Mouse (Mus musculus): ENCODE measurements around the gene Tmem63a.

Tmem63a gene

GRCm38 (mm10) chr1:181011601-181012000 lies 69.5 kb downstream of the Tmem63a start:
- DNase-seq, result no peak

GRCm38 (mm10) chr1:181012416-181012815 lies 70.3 kb downstream of the Tmem63a start:
- DNase-seq, result no peak

- DNase-seq, result no peak
These were observed 71.3 kb downstream of the Tmem63a start for GRCm38 (mm10) chr1:181013446-181013845.

- peak; percentile 49 to 59 for DNase-seq
These were observed 72.8 kb downstream of the Tmem63a start for GRCm38 (mm10) chr1:181014731-181015500.

- peak; percentile 19 to 35 for DNase-seq
These were observed 73.4 kb downstream of the Tmem63a start for GRCm38 (mm10) chr1:181015558-181015957.

DNA sequence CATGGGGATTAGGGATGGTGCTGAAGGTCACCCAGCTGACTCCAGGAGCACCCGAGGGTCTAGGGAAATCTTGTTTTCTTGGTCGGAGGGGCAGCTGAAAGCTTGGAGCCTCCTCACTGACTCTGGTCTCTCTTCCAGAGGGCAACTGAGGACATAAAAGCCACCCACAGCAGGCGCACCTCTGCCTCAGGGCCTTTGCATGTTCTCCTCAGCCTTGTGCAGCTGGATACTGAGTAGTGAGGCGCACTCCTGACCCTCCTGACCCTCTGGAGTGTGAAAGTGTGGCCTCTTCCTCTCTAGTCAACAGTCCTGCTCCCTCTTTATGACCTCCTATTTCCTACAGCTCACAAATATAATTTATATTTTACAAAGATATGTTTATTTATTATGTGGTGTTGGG lies 73.9 kb downstream of the Tmem63a start:
- no peak for DNase-seq

- DNase-seq, result peak; percentile 73 to 76
These were observed 74.5 kb downstream of the Tmem63a start for GRCm38 (mm10) chr1:181016532-181017131.

GRCm38 (mm10) chr1:181017212-181017711 lies 75.1 kb downstream of the Tmem63a start:
- DNase-seq, result peak; percentile 79 to 85

- no peak for DNase-seq
These were observed 75.8 kb downstream of the Tmem63a start for GRCm38 (mm10) chr1:181017890-181018420.

DNA sequence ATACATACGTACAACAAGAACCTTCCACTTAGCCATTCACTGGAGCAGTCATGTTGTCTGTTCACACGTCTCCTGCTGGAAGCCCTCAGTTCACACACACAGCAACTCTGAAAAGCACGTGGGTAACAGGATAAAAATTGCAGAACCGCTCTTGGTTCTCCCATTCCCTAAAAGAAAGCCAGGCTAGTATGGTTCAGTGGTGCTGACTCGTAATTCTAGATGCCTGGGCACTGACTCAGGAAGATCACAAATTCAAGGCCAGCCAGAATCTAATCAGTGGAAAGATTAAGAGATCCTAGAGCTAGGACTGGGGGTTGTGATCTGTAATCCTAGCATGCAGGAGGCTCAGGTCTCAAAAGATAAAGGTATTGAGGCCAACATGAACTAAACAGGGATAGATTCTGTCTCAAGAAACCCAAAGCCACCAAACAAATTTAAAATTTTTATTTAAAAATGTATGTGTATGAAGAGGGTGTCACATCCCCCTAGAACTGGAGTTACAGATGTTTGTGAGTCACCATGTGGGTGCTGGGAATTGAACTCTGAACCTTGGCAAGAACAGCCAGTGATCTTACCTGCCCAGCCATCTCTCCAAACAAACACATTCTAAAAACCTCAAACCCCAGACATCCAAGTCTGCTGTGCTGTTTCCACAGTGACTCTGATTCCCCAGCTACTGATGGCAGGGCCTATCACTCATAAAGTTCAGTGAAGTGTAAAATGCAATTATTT lies 78.8 kb downstream of the Tmem63a start, which contains the start of gene Ephx1:
Ephx1 (minus strand) TSS at position 149 of the 732 bp plus-strand sequence.
- no peak for DNase-seq

DNA sequence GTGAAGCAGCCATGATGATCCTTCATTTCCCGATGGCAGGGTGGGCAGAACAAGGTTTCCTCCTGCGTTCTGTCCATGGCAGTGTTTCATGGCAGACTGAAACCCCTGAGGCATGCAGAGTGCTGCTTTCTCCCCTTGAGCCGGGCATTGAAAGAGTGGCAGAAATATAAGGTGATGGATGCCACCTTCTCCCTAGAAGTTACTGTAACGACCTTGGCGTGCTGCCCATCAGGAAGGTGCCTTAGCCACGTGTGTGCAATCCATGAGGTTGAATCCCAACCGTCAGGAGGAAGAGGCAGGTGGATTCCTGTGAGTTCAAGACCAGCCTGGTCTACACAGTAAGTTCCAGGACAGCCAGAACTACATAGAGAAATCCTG lies 79.3 kb downstream of the Tmem63a start:
- DNase-seq, result no peak

- peak; percentile 63 to 77 for DNase-seq
These were observed 80.1 kb downstream of the Tmem63a start for GRCm38 (mm10) chr1:181022265-181022664.
